Mouse (Mus musculus): ENCODE results near the gene Cables2.

Cables2 gene

DNA sequence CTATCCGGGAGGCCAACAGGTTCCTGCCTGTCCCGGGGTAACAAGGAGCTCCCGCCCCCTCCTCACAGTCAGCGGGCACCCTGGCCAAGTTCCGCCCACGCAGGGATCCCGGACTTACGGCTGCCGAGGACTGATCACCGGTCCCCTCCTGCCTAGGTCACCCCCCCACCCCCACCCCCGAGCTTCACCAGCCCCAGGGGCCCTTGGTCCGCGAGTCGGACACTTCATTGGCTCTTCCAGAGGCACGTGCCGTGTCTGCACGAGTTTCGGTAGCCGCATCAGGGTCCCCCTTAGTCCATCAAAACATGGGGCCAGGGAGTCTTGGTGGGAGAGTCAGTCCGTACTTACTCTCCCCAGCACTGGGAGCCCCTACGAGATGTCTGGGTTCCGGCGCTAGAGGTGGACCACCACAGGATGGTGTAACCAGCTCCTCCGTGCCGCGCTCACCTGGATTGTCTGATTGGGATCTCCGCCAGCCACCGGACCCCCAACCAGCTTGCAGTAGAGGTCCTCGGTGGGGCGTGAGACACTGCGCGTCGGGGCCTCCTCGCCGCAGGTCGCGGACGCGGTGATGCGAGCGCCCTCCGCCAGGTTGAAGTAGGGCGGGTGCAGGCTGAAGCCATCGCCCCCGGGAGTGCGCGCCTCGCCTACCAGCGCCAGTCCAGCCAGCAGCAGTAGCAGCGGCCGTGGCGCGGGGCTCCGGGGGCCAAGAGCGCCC is 48.1 kb downstream of the Cables2 start:
- no peak for DNase-seq

DNA sequence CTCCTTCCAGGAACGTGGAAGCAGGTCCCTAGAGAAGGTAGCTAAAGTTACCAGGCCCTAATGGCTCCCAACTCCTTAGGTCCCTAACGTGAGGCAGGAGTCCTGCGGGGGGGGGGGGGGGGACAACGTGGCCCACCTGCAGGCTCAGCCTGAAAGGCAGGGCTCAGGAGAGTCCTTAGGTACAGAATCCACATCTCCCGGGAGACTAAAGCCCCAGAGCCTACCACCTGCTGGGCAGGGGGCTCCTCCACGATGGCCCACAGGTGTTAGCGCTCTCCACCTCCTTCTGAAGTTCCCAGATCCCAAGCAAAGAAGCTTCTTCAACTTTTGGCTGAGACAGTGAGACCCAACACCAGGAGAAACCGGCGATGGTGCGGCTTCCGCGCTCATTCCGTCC is 48.7 kb downstream of the Cables2 start:
- DNase-seq, result no peak

DNA sequence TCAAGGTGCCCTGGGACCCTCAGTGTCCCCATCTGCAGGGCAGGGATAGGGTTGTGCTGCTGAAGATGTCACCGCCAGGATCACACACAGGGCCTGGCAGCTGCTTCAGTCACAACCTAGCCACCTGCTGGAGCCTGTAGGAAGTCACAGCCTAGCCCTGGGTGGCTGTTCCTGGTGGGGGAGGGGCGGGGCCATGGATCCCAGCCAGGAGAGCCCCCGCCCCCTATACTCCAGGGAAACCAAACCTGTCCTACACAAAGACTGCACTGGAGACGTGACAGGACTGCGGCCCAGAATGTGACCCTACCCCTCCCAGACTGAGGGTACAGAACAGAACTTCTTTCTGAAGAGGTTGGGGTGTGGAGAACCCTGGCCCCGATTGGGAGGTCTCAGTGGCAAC is 51.0 kb downstream of the Cables2 start:
- no peak for DNase-seq

DNA sequence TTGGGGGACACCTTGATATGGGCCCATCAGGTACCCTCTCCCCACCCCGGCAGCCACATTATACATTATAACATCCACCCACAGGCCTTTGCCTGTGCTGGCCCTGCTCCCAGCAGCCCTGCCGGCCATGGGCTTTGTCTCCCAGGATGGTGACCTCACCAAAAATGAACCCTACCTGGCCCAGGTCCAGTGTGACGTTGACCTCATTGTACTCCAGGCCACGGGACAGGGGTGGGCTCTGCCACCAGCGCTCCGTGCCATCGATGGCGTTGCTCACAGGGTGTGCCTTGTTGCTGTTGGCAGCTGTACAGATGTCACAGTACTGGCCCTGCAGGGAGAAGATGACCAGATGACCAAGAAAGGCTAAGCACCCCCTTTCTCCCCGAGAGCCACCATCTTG is 52.2 kb downstream of the Cables2 start:
- no peak for DNase-seq

DNA sequence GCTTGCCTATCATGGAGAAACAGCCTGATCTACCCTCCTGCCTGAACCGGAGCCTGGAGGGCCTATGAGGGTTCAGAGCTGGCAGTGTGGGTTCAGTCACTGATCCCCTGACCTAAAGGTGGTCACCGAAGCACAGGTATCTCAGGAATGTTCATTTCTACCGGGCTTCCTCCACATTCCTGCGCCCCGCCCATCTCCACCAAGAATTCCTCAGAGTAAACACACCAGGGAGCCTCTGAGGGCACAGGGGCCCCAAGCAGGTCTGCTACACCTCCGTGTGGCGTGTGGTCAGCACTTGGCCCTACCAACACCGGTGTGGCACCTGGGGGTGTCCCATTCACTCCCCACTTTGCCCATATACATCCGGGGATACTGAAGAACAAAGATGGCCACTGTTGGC is 53.1 kb downstream of the Cables2 start:
- no peak for DNase-seq

DNA sequence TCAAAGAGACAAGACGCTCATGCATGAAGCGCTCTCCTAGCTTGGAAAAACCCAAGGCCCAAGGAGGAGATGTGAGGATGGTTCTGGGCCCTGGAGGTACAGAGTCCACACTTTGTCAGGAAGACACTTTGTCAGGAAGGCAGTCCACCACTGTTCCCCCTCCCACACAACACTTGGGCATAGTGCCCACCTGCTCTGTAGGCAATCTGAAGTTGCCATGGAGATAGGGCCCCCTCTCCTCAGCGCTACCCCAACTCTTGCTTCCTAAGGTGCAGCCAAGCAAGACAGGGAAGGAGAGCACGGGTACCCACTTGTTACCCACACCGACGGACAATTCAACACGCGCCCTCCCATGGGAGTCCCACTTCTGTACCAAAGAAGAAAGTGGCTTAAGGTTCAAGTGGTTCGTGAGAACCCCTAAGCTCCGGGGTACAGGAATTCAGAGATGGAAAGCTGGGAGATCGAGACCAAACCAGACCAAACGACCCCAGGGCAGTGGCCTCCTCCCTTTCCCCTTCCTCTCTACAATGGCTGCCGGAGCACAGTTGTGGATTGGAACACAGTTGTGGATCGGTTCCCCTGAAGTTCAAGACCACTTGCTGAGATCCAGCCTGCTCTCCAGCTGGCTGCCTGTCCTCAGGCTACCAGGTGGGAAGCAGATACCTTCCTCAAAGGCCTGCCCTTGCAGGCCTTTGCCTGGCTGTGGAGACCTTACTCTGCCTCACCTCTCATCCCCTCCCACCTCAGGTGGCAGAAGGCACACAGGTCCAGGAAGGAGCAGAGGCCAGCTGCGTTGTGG is 54.0 kb downstream of the Cables2 start:
- DNase-seq, result no peak

DNA sequence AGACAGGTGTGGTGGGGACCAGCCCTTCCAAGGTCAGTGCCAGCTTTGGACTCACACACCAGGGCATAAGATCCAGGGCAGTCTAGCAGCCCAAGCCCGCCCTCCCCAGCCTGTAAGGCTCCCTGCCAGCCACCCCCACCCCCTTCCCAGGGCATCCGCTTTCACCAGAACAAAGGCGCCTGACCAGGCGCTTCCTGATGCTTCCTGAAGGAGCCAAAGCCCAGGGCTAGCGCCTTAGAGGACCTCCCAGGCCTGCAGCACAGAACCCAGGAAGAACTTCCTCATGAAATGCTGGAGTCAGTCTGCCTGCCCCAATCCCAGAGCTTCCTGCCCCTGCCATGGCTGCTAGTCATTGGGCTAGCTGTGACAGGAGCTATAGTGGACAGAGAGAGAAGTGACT is 54.6 kb downstream of the Cables2 start:
- no peak for DNase-seq

DNA sequence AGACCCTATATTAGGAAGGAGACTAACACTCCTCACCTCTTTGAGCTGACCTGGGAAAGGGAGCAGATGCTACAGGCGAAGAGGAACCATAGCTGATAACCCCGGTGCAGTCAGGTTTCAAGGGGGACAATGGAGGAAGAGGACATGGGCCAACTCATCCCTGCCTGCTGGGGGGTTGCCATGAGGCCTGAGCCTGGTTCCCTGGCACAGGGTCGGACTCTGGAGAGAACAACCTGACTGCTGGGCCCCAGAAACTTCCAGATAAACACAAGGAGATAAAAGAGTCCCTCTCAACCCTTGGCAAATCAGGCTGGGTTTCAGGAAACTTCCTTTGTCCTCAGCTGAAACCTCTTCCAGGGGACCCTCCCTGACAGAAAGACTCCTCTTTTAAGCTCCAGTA is 55.1 kb downstream of the Cables2 start:
- DNase-seq, result no peak

DNA sequence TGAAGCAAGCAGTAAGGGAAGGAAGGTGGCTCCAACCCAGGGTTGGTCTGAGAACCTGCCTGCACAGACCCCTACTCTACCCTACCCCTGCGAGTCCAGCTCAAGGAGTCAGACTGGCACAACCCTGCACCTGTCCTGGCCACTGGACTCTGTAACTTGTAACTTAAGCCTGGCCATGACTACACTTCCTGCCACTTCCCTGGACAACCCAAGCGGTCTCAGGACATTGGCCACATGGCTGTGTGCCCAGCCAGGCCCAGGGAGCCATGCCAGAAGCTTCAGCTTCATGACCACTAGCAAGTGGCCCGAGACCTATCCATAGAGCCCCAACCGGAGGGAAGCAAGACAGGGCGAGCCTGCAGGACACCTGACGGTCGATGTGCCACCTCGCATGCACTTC is 55.7 kb downstream of the Cables2 start:
- DNase-seq, result no peak

DNA sequence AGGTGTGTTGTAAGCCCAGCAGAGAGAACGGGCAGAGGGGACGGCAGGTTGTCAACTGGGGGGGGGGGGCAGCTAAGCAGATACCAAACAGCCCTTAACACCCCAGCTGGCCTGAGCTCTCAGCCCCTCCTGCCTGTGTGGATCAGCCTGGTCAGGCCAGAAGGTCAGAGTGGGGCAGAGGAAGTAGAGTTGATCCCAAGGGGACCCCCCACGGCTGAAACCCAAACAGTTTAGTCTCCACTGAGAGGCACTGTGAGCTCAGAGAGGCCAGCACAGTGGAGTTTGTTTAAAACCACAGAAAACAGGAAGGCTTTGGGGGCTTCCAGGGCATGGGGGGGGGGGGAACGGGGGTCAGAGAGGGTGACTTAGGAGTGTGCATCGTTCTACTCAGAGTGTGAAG is 56.4 kb downstream of the Cables2 start:
- no peak for DNase-seq

DNA sequence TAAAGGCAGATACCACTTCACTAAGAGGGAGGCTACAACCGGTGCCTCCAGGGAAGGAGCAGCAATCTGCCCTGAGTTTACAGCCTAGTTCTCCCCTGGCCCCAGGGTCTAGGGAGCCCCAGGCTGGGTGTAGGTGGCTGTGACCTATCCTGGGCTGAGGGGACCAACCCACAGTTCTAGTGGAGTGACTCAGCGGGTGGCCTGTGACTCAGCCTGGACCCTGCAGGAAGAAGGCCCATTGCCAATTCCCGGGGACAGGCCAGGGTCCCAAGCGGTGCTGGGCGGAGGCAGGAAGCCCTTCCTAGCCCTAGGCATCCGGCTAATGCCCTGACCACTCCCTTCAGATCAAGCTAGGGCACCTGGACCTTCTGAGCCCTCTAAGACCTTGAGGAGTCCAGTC is 57.3 kb downstream of the Cables2 start:
- no peak for DNase-seq

DNA sequence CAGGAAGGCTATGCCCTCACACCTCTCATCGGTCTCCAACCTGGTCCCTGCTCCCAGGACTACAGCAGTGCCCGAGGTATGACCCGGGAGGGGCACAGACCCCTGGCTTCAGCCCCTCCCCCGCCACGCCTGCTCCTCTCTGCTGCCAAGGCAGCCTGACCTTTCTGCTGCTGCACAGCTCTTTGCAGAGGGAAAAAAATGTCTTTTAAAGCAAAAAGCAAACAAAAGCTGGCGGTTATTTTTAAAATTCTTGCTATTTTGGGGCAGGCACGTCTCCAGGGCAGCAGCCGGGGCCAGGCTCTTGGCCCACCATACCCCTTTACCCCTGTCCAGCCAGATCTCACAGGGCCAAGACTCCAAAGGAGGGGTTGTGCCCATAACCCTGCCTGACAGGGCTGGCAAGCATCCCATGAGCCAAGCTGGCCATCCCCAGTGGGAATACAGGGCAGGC is 58.3 kb downstream of the Cables2 start:
- DNase-seq, result no peak

DNA sequence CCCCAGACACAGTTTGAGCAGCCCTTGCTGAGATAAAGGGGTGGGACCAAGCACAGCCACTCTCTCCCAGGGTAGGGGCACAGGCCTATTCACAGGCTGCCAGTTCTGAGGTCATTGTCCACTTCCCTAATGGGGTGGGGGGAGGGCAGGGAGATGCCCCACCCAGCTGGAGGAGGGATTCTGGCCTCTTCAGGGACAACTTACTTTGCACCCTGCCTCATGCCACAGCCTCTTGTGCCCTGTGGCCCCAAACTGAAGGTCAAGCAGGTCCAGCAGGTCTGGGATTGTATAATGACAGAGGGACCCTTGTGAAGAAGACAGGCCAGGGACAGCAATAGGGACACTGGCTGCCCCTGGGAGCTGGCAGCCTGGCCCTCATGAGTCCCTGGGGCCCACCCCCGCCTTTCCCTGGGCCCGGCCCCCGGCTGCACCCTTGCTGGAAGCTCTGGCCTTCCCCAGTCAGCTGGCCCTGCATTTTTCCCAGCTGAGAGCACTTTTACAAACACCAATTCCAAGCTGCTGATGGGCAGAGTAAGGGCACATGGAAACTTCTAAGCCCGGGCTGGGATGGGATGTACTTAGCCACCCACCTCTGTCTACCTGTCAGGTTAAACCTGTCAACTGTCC is 58.8 kb downstream of the Cables2 start:
- no peak for DNase-seq

DNA sequence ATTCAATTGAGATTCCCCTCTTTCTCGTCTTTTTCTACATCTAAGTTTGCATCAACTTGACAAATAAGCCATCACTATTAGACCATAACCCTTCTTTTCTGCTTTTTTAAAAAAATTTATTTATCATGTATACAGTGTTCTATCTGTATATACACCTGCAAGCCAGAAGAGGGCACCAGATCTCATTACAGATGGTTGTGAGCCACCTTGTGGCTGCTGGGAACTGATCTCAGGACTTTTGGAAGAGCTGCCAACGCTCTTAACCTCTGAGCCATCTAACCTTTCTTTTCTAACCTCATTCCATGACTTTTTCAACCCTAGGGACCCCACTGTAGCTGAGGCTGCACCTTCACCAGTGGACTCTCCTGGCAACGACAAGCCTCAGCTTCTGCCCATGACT is 61.0 kb downstream of the Cables2 start:
- no peak for DNase-seq

DNA sequence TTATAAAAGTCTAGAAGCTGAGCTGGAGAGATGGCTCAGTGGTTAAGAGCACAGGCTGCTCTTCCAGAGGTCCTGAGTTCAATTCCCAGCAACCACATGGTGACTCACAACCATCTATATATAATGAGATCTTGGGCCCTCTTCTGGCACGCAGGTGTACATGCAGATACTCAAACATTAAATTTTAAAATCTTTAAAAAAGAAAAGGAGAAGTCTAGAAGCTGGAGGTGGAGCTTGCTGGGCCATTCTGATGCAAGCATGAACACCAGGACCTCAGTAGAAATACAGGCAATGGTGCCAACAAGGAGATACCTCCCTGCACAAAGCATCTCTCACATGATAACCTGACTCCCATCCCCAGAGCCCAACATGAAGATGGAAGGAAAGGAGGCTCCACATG is 64.3 kb downstream of the Cables2 start:
- DNase-seq, result no peak

All from right cerebral cortex, postnatal 25 days (tissue).